Mouse (Mus musculus): ENCODE measurements at regions not wholly inside any gene's neighbourhood (a gene's known extent, or its start where the extent isn't known, plus 50 kb on each side); places are given as distances from the start of the nearest gene placed in this dataset.

- DNase-seq (ENCODE audit: extremely low spot score, low read depth, low spot score): no peak
These were observed 192.8 kb downstream of the Nuf2 start for GRCm38 (mm10) chr1:169338461-169338860.

- DNase-seq (ENCODE audit: extremely low spot score, low read depth, low spot score): no peak
These were observed 199.1 kb downstream of the Nuf2 start for GRCm38 (mm10) chr1:169332165-169332564.

- DNase-seq (ENCODE audit: extremely low spot score, low read depth, low spot score): no peak
These were observed 218.0 kb downstream of the Nuf2 start for GRCm38 (mm10) chr1:169313241-169313640.

GRCm38 (mm10) chr1:169283440-169283839 is 247.8 kb downstream of the Nuf2 start:
- no peak for DNase-seq (ENCODE audit: extremely low spot score, low read depth, low spot score)

- DNase-seq (ENCODE audit: extremely low spot score, low read depth, low spot score): no peak
These were observed 260.5 kb downstream of the Nuf2 start for GRCm38 (mm10) chr1:169270750-169271149.

GRCm38 (mm10) chr1:169263984-169264660 is 267.1 kb downstream of the Nuf2 start:
- DNase-seq (ENCODE audit: extremely low spot score, low read depth, low spot score): no peak

GRCm38 (mm10) chr1:169254250-169254937 is 276.9 kb downstream of the Nuf2 start:
- no peak for DNase-seq (ENCODE audit: extremely low spot score, low read depth, low spot score)

- DNase-seq (ENCODE audit: extremely low spot score, low read depth, low spot score): no peak
These were observed 279.1 kb downstream of the Nuf2 start for GRCm38 (mm10) chr1:169252189-169252588.

GRCm38 (mm10) chr1:169249021-169249420 is 282.2 kb downstream of the Nuf2 start:
- no peak for DNase-seq (ENCODE audit: extremely low spot score, low read depth, low spot score)

- no peak for DNase-seq (ENCODE audit: extremely low spot score, low read depth, low spot score)
These were observed 290.9 kb downstream of the Nuf2 start for GRCm38 (mm10) chr1:169240377-169240776.

- DNase-seq (ENCODE audit: extremely low spot score, low read depth, low spot score): peak; percentile 86
These were observed 292.6 kb downstream of the Nuf2 start for GRCm38 (mm10) chr1:169238671-169239090.

GRCm38 (mm10) chr1:169235276-169235681 is 296.0 kb downstream of the Nuf2 start:
- no peak for DNase-seq (ENCODE audit: extremely low spot score, low read depth, low spot score)

GRCm38 (mm10) chr1:169233368-169233767 is 297.9 kb downstream of the Nuf2 start:
- DNase-seq (ENCODE audit: extremely low spot score, low read depth, low spot score): no peak

GRCm38 (mm10) chr1:169230097-169230496 is 301.2 kb downstream of the Nuf2 start:
- DNase-seq (ENCODE audit: extremely low spot score, low read depth, low spot score): no peak

GRCm38 (mm10) chr1:169224431-169224830 is 306.8 kb downstream of the Nuf2 start:
- no peak for DNase-seq (ENCODE audit: extremely low spot score, low read depth, low spot score)

- no peak for DNase-seq (ENCODE audit: extremely low spot score, low read depth, low spot score)
These were observed 343.6 kb downstream of the Nuf2 start for GRCm38 (mm10) chr1:169187658-169188057.

- DNase-seq (ENCODE audit: extremely low spot score, low read depth, low spot score): no peak
These were observed 360.9 kb downstream of the Nuf2 start for GRCm38 (mm10) chr1:169170405-169170804.

- no peak for DNase-seq (ENCODE audit: extremely low spot score, low read depth, low spot score)
These were observed 363.2 kb downstream of the Nuf2 start for GRCm38 (mm10) chr1:169168033-169168432.

GRCm38 (mm10) chr1:169166041-169166850 is 365.0 kb downstream of the Nuf2 start:
- no peak for DNase-seq (ENCODE audit: extremely low spot score, low read depth, low spot score)

- DNase-seq (ENCODE audit: extremely low spot score, low read depth, low spot score): no peak
These were observed 370.4 kb downstream of the Nuf2 start for GRCm38 (mm10) chr1:169160858-169161257.

GRCm38 (mm10) chr1:169160220-169160619 is 371.0 kb downstream of the Nuf2 start:
- no peak for DNase-seq (ENCODE audit: extremely low spot score, low read depth, low spot score)

- no peak for DNase-seq (ENCODE audit: extremely low spot score, low read depth, low spot score)
These were observed 371.5 kb downstream of the Nuf2 start for GRCm38 (mm10) chr1:169159786-169160185.

Data from hindlimb bud, embryonic 11.5 days (tissue).